Mouse (Mus musculus): Measurements from ENCODE around the gene Atcay. TPM values are rescaled to one million over a fixed set of nuclear protein-coding genes. Genes with fewer than 3 reads are reported as not detected.
A peak's percentile ranks its signal among the peaks of the same experiment; 100 is the strongest.
"Not testable (repeated sequence)": the region's sequence is repeated elsewhere in the genome, so short reads cannot be mapped to it uniquely, and the experiment has no call there.

Gene Atcay
- polyA plus RNA-seq, 1 experiment: 0.60 TPM

GRCm38 (mm10) chr10:81174617-81175344, 55.9 kb downstream of the Atcay start:
- peak overlapping the region; percentile 66 for H3K27ac ChIP-seq (ENCODE audit: insufficient read depth, low read depth, low read length)
- peaks cover 19% of the 10 kb centered on the region for H3K4me1 ChIP-seq (ENCODE audit: control insufficient read depth, insufficient read depth, insufficient read length, low read length)
- WGBS: 15% methylated on average over 29 of the region's 29 CpGs
- no peaks in the 10 kb centered on the region for H3K27me3 ChIP-seq (ENCODE audit: control insufficient read depth, insufficient read depth, low read length)
- H3K36me3 ChIP-seq (ENCODE audit: control insufficient read depth, insufficient read depth, low read length): peaks cover 25% of the 10 kb centered on the region
- peak overlapping the region; percentile 20; the same call in 1 of the 2 replicates for H3K4me3 ChIP-seq (ENCODE audit: low read depth, low read length)
- no peak for TF ChIP-seq POLR2A (IDR thresholded peaks at IDR 0.05; ENCODE audit: low read depth, low read length)
- TF ChIP-seq CTCF (IDR thresholded peaks at IDR 0.05; ENCODE audit: extremely low read depth, insufficient read length, insufficient replicate concordance, low read depth, low read length): peak; percentile 96

DNA sequence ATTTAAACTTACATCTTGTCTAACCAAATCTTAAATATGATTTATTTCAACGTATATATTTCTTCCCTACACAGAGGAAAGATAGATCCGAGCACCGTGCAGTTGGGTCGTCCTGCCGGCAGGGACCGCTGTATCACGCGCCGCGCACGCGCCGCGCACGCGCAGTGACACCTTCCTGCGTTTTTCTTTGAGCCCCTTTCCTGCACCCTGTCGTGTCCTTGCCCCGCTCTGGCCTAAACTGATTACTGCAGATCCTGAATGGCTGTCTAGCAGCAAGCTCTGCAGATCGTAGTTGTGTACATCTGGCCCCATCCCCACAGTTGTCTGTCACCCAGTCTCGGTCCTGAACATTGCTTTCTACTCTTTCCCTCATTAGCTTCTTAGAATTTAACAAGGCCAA, 57.5 kb downstream of the Atcay start:
- no peak for TF ChIP-seq POLR2A (IDR thresholded peaks at IDR 0.05; ENCODE audit: low read depth, low read length)
- peak; percentile 82 for TF ChIP-seq CTCF (IDR thresholded peaks at IDR 0.05; ENCODE audit: extremely low read depth, insufficient read length, insufficient replicate concordance, low read depth, low read length)
- WGBS: 5% methylated on average over 21 of the region's 21 CpGs
- Histone ChIP-seq H3K4me3 (ENCODE audit: low read depth, low read length) (peak overlapping the region; percentile 36), H3K36me3 (ENCODE audit: control insufficient read depth, insufficient read depth, low read length) (peaks cover 9% of the 10 kb centered on the region), H3K27me3 (ENCODE audit: control insufficient read depth, insufficient read depth, low read length) (no peaks in the 10 kb centered on the region), H3K4me1 (ENCODE audit: control insufficient read depth, insufficient read depth, insufficient read length, low read length) (peaks cover 18% of the 10 kb centered on the region), H3K27ac (ENCODE audit: insufficient read depth, low read depth, low read length) (peak overlapping the region; percentile 63)

GRCm38 (mm10) chr10:81169411-81169900, 61.2 kb downstream of the Atcay start:
- H3K4me3 ChIP-seq (ENCODE audit: low read depth, low read length): peak overlapping the region; percentile 74; the same call in 1 of the 2 replicates
- not testable (repeated sequence) for H3K27me3 ChIP-seq (ENCODE audit: control insufficient read depth, insufficient read depth, low read length); H3K36me3 ChIP-seq (ENCODE audit: control insufficient read depth, insufficient read depth, low read length)
- 17% methylated on average over 8 of the region's 14 CpGs for WGBS
- peaks cover 12% of the 10 kb centered on the region; the same call in 1 of the 2 replicates for H3K4me1 ChIP-seq (ENCODE audit: control insufficient read depth, insufficient read depth, insufficient read length, low read length)
- H3K27ac ChIP-seq (ENCODE audit: insufficient read depth, low read depth, low read length): peak overlapping the region; percentile 50

DNA sequence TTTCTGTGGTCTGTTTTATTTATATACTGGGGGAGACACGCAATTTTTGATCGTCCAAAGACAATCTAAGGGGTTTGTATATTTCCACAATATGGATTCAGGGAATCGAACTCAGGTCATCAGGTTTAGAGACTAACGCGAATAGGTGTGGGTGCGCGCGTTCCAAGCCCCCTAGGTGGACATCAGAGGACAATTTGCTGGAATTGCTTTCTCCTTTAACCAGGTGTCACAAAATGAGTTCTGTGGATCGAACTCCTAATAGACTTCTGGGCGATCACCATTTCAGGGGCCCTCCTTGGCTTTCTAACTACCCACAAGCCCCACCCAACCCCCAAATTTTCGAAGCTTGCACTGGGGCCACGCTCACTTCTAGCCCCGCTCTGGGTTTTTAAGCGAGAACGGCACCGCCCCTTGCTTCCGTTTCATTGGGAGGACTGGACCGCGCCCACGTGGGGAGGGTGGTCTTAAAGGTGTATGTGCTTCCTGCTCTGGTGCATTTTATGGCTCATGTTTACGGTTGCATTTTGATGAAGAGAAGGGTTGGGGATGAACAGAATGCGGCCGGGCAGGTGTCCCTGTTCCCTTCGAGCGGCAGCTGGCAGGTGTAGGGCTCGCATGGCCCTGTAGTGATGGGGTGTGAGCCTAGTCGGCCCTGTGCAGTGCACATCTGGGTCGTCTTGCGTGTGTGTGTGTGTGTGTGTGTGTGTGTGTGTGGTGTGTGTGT, 62.0 kb downstream of the Atcay start:
- Histone ChIP-seq H3K36me3 (ENCODE audit: control insufficient read depth, insufficient read depth, low read length) (peaks cover 4% of the 10 kb centered on the region; the same call in 1 of the 2 replicates), H3K27me3 (ENCODE audit: control insufficient read depth, insufficient read depth, low read length) (no peaks in the 10 kb centered on the region), H3K4me1 (ENCODE audit: control insufficient read depth, insufficient read depth, insufficient read length, low read length) (peaks cover 12% of the 10 kb centered on the region; the same call in 1 of the 2 replicates), H3K27ac (ENCODE audit: insufficient read depth, low read depth, low read length) (peak overlapping the region; percentile 86), H3K4me3 (ENCODE audit: low read depth, low read length) (peak overlapping the region; percentile 74)
- WGBS: under 1% methylated on average over 29 of the region's 29 CpGs
- no peak for TF ChIP-seq POLR2A (IDR thresholded peaks at IDR 0.05; ENCODE audit: low read depth, low read length)
- TF ChIP-seq CTCF (IDR thresholded peaks at IDR 0.05; ENCODE audit: extremely low read depth, insufficient read length, insufficient replicate concordance, low read depth, low read length): no peak

DNA sequence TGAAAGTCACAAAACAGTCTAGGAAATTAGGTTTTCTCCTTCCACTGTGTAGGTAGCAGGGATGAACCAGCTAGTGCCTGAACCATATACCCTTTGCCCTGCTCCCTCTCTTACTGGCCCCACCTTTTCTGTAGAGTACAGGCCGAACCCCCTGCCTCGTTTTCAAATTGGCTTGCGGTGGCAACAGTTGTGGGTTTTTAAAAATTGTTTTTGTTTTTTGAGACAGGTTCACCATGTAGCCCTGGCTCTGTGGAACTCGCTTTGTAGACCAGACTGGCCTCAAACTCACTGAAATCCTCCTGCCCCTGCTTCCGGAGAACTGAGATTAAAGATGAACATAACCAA, 62.6 kb downstream of the Atcay start:
- H3K36me3 ChIP-seq (ENCODE audit: control insufficient read depth, insufficient read depth, low read length): peaks cover 7% of the 10 kb centered on the region; the same call in 1 of the 2 replicates
- H3K27me3 ChIP-seq (ENCODE audit: control insufficient read depth, insufficient read depth, low read length): no peaks in the 10 kb centered on the region
- peaks cover 10% of the 10 kb centered on the region; the same call in 1 of the 2 replicates for H3K4me1 ChIP-seq (ENCODE audit: control insufficient read depth, insufficient read depth, insufficient read length, low read length)
- 5% methylated on average over 5 of the region's 5 CpGs for WGBS
- TF ChIP-seq CTCF (IDR thresholded peaks at IDR 0.05; ENCODE audit: extremely low read depth, insufficient read length, insufficient replicate concordance, low read depth, low read length) (no peak), POLR2A (IDR thresholded peaks at IDR 0.05; ENCODE audit: low read depth, low read length) (no peak)
- H3K27ac ChIP-seq (ENCODE audit: insufficient read depth, low read depth, low read length): peak overlapping the region; percentile 86
- H3K4me3 ChIP-seq (ENCODE audit: low read depth, low read length): peak overlapping the region; percentile 36

DNA sequence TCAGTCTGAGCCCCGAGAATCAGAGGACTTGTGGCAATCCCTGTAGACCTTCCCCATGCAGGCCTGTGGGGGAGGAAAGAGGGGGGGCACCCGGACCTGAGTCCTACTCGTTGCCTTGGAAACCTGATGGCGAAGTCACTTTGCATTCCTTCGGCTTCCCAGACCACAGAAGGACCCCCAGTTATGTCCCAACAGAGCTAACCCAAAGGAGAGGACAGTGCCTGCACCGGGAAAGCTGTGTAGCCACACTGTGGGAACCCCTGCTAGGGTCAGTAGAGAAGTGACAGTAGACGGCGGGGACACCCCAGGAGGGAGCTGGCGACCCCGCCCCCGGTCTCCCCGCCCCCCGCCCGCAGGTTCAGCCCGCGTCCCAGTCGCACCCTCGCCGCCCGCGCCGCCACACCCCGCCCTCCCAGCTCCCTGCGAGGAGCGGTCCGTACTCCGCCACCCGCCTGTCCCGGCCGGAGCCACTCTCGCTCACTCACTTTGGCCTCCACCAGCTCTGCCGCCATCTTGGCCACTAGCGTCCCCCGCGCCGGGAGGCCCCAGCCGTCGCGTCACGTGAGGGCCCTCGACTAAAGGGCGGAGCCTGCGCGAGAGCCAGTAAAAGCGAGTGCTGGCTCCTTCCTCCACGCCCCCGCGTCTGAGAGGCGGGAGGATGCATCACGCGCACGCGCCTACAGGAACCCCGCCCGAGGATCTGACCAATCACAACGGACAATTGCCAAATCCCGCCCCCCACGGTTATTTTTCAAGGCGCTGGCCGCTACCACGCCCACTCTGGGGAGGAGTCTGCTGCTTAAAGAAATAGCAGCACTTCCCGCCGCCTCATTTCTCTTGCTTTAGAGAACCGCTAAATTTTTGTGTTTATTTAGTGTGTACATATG, 63.2 kb downstream of the Atcay start, which contains the start of gene Pias4:
Gene Pias4, minus strand, starts transcription at position 724 of the 887 bp plus-strand sequence.
- no peaks in the 10 kb centered on the region for H3K27me3 ChIP-seq (ENCODE audit: control insufficient read depth, insufficient read depth, low read length)
- H3K36me3 ChIP-seq (ENCODE audit: control insufficient read depth, insufficient read depth, low read length): peaks cover 11% of the 10 kb centered on the region; the same call in 1 of the 2 replicates
- WGBS: under 1% methylated on average over 64 of the region's 64 CpGs
- H3K27ac ChIP-seq (ENCODE audit: insufficient read depth, low read depth, low read length): peak within 1 kb of the TSS; percentile 86
- peak within 1 kb of the TSS; percentile 85 for H3K4me3 ChIP-seq (ENCODE audit: low read depth, low read length)
- peaks cover 13% of the 10 kb centered on the region for H3K4me1 ChIP-seq (ENCODE audit: control insufficient read depth, insufficient read depth, insufficient read length, low read length)
- TF ChIP-seq CTCF (IDR thresholded peaks at IDR 0.05; ENCODE audit: extremely low read depth, insufficient read length, insufficient replicate concordance, low read depth, low read length) (no peak), POLR2A (IDR thresholded peaks at IDR 0.05; ENCODE audit: low read depth, low read length) (peak; percentile 72)

All from small intestine, adult 2 months (tissue).